Mouse (Mus musculus): ENCODE data around the gene Prm2. TPM values are rescaled to one million over a fixed set of nuclear protein-coding genes. Genes with fewer than 3 reads are reported as not detected.
A peak's percentile ranks its signal among the peaks of the same experiment; 100 is the strongest.
"Not testable (repeated sequence)": the region's sequence is repeated elsewhere in the genome, so short reads cannot be mapped to it uniquely, and the experiment has no call there.

Gene Prm2
- total RNA-seq, 2 experiments from 2014 or later, result not detected

DNA sequence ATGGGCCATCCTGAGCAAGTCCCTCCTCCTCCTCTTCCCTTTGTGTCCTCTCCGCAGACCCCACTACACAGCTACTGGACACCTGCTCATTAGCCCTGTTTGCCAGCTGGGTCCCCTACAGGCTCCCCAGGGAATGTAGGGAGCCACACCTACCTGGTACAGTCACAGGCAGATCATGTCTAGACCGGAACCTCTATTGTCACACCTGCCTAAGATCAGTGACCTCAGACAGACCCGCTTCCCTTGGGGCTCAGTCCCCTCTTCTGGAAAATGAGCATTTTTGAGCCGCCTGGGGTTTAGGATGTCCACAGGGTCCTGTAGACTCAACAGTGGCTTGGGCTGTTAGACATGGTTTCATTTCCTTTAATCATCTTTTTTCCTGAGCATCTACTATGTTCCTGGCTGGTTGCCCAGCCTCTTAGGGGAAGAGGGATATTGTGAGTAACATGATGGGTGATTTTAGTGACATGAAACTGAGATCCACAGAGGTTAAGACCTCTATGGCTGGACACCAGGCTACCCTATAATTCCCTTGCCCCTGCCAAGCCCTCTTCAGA is 22.7 kb upstream of the Prm2 start:
- intact Hi-C loops (cut with DNase I), result no loop called here
- no peak for DNase-seq (ENCODE audit: low spot score in 2 of 2)

DNA sequence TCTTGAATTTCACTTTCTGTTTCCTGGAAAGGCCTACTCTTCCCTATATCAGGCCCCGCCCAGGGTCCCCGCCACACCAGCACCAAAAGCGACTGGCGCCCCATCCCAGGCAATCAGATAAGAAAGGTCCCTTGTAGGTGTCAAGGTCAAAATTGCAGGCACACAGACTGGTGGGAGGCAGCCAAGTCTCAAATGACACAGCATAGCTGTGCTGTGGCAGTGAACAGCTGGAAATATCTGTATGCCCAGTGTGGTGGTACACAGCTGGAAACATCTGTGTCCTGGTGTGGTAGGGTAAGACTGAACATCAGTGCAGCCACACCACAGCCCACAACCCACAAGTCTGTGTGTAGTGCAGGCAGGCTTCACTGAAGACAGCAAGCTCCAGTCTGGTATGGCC is 18.9 kb upstream of the Prm2 start:
- DNase-seq (ENCODE audit: low spot score in 2 of 2), result no peak
- intact Hi-C loops (cut with DNase I), result no loop called here

DNA sequence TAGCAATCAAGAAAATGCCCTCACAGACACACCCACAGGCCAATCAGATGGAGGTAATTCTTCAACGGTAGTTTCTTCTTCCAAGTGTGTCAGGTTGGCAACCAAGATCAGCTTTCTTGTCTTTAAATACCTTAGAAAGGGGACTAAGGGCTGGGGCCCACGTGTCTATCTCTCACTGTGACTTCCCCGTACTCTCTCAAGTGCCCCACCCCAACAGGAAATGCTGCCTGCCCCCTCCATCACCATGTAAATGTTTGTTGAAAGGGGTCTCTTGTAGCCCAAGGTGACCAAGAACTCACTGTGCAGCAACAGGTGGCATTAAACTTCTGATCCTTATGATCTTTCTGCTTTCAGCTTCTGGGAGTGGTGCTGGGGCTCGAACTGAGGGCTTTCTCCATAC is 17.8 kb upstream of the Prm2 start:
- DNase-seq (ENCODE audit: low spot score in 2 of 2), result no peak
- intact Hi-C loops (cut with DNase I), result no loop called here

- DNase-seq (ENCODE audit: low spot score in 2 of 2), result no peak
- intact Hi-C loops (cut with DNase I), result no loop called here
Observed at GRCm38 (mm10) chr16:10812865-10813371, 17.0 kb upstream of the Prm2 start, which contains the start of gene Gm11172. Gene Gm11172 (plus strand): TSS chr16:10812915.

- no peak for DNase-seq (ENCODE audit: low spot score in 2 of 2)
- intact Hi-C loops (cut with DNase I), result no loop called here
Observed at GRCm38 (mm10) chr16:10810376-10810775, 14.4 kb upstream of the Prm2 start.

GRCm38 (mm10) chr16:10805789-10806527 is 10.0 kb upstream of the Prm2 start, which contains the start of gene Prm1:
Gene Prm1 (minus strand): TSS chr16:10805839.
- intact Hi-C loops (cut with DNase I), result no loop called here
- no peak for DNase-seq (ENCODE audit: low spot score in 2 of 2)

- intact Hi-C loops (cut with DNase I); DNase-seq (ENCODE audit: low spot score in 2 of 2): not testable (repeated sequence)
Observed at GRCm38 (mm10) chr16:10802420-10802819, 6.5 kb upstream of the Prm2 start.

- intact Hi-C loops (cut with DNase I), result no loop called here
Observed at GRCm38 (mm10) chr16:10790702-10791101, 5.2 kb downstream of the Prm2 start, which contains the start of gene Prm3. Gene Prm3 (minus strand): TSS chr16:10790914.

DNA sequence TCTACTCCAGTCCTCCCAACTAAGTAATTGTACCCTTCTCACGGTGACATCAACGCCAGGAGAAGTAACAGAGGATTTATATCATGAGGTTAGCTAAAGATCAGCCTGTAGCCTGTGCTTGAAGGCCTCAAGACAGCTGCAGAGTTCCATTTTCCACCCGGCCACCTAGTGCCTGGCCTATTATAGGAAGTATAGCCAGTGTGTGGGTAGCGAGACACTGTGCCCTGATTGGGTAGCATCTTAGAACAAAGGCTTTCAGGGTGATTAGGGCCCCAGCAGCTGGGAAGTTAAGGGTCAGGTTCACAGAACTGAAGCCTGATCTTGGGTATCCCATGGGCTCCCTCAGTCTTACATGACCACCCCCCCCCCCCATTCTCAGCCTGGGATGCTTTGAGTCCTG is 7.1 kb downstream of the Prm2 start:
- intact Hi-C loops (cut with DNase I), result loop anchor here (5.0 kb wide), 3 partner anchors 48 to 202 kb away; partner anchors contain the start of gene Rmi2

More at GRCm38 (mm10) chr16:10790702-10791101, 5.2 kb downstream of the Prm2 start, which contains the start of gene Prm3:
- no peak for DNase-seq (ENCODE audit: low spot score in 2 of 2)

GRCm38 (mm10) chr16:10788271-10788670 is 7.7 kb downstream of the Prm2 start, which contains the start of gene Tnp2:
Gene Tnp2 (minus strand): TSS chr16:10788660.
- no peak for DNase-seq (ENCODE audit: low spot score in 2 of 2)
- intact Hi-C loops (cut with DNase I), result loop anchor here (5.0 kb wide), 3 partner anchors 49 to 201 kb away; partner anchors contain the start of gene Rmi2

More for the DNA sequence above, 7.1 kb downstream of the Prm2 start:
- DNase-seq (ENCODE audit: low spot score in 2 of 2), result no peak

DNA sequence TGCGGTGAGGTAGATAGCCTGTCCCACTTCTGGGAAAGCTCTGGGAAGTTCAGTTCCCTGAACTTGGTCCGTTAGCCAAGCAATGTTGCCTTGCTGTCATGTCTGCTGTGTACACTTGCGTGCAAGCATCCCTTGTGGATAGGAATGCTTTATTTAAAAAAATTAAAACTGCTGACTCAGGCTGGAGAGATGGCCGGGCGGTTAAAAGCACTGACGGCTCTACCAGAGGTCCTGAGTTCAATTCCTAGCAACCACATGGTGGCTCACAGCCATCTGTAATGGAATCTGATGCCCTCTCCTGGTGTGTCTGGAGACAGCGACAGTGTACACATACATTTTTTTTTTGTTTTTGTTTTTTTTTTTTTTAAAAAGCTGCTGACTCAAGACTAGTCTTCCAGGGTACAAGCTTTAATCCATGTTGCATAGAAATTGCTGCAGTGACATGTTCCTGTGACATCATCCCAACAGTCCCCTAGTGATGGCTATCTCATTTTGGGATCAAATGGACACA is 8.3 kb downstream of the Prm2 start:
- intact Hi-C loops (cut with DNase I), result loop anchor here (5.0 kb wide), 3 partner anchors 50 to 200 kb away; partner anchors contain the start of gene Rmi2
- DNase-seq (ENCODE audit: low spot score in 2 of 2), result no peak

DNA sequence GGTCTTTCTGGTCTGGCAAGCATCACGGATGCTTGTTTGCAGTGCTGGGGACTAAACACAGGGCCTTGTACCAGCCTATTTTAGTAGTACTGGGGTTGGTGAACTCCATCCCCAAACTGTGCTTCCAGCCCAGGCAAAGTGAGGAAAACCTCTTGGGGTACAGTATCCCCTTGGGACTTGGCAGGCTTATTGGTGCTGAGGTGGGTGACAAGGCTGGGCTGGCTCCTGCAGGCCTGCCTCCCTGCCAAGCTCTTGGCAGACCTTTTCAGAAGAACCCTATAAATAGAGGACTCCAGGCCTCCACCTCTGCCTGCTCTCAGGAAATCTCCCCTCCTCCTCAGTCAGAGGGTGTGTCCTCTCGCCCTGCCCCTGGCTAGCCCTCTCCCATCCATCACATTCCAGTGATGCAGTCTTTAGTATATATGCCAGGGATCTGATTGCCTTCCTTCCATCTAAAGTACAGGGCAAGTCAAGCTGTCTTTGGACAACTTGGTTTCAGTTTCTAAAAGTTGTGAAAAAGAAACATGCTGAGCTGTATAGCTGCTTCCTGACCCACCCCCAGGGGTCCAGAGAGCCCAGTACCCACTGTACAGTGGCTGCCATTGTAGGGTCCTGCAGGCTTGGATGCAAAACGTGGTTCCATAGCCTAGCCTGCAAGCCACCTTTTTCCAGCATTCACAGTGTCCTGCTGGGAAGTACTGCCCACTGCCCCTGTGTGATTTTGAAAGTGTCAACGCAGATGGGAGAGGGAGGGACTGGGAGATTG is 9.0 kb downstream of the Prm2 start:
- intact Hi-C loops (cut with DNase I), result loop anchor here (5.0 kb wide), 3 partner anchors 50 to 200 kb away; partner anchors contain the start of gene Rmi2
- no peak for DNase-seq (ENCODE audit: low spot score in 2 of 2)

DNA sequence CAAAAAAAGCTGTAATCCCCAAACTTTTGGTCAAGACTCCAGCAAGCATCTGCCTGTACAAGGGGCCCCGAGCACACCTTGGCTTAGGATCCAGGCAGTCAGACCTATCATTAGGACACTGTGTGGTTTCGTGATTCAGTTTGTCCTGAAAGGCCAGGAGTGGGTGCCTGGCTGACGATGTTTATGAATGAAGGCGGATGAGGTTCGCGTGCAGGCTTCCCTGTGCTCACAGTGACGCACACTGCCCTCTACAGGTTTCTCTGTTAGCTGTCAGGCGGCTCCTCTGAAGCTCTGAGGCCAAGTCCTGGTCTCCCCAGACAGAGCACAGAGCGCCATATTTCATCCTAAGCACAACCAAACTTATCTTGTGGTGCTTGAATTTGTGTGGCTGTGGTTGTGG is 9.6 kb downstream of the Prm2 start:
- intact Hi-C loops (cut with DNase I), result loop anchor here (5.0 kb wide), 3 partner anchors 51 to 199 kb away; partner anchors contain the start of gene Rmi2
- DNase-seq (ENCODE audit: low spot score in 2 of 2), result peak; percentile 83 to 90

DNA sequence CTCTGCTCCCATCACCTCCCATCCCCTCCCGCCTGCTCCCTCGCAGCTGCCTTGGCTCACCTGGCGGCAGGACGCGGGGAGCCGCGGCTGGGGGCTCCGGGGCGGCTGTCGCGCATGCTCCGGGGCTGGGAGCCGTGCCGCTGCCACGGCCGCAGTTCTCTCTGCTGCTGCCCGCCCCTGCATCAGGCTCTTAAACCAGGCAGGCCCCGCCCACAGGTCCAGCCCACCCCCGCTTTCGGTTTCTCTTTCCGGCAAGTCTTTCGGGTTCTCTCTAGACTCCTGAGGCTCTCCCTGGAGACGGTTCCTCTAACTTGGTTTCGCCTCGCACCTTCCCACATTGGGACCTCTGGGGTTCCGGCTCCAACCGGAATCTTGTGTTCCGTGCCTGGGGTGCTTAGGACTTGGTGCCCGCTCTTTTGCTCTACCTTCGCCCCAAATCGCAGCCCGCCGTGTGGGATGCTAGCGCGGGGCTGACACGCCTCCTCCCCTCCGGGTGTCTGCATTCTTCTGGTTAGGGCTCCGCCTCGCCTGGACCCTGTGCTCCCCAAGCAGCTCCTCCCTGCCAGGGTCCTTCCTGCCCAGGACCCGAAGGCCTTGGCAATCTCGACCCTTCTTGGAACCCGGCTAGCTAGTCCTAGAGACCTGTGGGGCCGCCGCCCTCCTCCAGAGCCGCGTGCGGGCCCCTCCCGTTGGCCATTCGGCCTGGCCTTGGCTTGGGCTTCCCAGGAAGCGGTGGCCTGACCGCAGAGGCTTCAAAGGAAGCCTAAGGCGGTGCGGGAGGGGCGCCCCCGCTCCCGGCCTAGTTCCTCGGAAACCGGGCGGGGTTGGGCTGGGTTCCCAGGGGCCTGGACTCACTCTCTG is 10.3 kb downstream of the Prm2 start, which contains the start of gene Socs1:
Socs1 (minus strand) TSS at position 166 of the 861 bp plus-strand sequence.
- peak; percentile 81 to 82 for DNase-seq (ENCODE audit: low spot score in 2 of 2)
- intact Hi-C loops (cut with DNase I), result loop anchor here (2.0 to 5.0 kb wide), 4 partner anchors 52 to 213 kb away; partner anchors contain the start of gene Rmi2

DNA sequence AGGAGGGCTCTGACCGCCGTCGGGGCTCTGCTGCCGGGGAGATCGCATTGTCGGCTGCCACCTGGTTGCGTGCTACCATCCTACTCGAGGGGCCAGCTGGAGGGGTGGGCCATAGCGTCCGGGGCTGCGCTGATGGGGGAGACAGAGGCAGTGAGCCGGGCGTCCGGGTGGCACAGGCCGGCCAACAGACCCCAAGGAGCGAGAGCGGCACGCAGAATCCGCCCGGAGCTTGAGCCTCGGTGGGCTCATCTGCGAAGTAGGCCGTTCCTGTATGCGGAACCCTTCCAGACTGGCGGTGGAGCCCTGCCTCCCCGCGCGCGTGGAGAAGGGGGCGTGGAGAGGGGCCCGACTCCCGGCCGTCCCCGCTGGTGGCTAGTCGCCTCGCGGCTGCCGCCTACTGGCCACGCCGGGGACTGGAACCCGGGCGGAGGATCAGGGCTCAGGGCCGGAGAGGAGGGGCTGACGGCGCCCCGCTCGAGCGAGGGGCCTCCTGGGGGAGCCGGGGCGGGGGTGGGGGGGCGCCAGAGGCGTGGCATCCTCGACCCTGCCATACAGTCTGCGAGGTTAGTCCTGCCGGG is 11.1 kb downstream of the Prm2 start:
- intact Hi-C loops (cut with DNase I), result loop anchor here (2.0 to 5.0 kb wide), 5 partner anchors 52 to 212 kb away; partner anchors contain the start of gene Rmi2
- DNase-seq (ENCODE audit: low spot score in 2 of 2), result peak; percentile 87 to 88

DNA sequence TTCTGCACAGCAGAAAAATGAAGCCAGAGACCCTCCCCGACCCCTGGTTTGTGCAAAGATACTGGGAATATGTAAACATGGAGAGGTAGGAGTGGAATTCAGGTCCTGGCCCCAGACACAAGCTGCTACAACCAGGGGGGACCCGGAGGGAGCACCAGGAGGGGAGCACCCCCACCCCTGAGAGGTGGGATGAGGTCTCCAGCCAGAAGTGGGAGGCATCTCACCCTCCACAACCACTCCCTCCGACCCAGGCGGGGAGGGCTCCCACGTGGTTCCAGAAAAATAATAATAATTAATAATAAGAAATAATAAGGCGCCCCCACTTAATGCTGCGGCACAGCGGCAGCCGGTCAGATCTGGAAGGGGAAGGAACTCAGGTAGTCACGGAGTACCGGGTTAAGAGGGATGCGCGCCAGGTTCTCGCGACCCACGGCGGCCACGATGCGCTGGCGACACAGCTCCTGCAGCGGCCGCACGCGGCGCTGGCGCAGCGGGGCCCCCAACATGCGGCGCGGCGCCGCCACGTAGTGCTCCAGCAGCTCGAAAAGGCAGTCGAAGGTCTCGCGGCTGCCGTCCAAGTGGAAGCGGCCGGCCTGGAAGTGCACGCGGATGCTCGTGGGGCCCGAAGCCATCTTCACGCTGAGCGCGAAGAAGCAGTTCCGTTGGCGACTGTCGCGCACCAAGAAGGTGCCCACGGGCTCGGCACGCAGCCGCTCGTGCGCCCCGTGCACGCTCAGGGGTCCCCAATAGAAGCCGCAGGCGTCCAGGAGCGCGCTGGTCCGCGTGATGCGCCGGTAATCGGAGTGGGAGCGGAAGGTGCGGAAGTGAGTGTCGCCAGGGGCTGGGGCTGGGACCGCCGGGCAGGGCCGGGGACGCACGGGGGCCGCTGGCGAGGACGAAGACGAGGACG is 11.8 kb downstream of the Prm2 start:
- peak; percentile 36 to 51 for DNase-seq (ENCODE audit: low spot score in 2 of 2)
- intact Hi-C loops (cut with DNase I), result loop anchor here (2.0 to 5.0 kb wide), 2 partner anchors 117 to 211 kb away; no protein-coding TSS in a partner anchor

DNA sequence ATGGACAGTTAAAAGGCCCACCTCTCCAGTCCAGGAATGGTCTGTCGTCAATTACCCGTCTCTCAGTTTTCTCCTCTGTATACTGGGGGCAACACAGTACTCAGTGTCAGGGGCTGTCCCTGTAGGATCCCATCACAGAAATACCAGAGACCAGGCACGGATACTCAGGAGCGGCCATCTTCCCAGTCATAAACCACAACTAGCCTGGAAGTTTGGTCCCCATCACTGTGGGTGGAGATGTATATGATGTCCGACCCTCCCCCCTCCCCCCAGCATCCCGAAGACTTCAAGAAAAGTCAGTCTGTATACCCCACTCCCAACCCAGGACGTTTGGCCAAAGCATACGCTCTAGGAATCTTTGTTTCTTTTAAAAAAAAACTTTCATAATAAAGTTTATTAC is 12.5 kb downstream of the Prm2 start:
- intact Hi-C loops (cut with DNase I), result loop anchor here (5.0 kb wide), 1 partner anchor 116 kb away; no protein-coding TSS in a partner anchor
- DNase-seq (ENCODE audit: low spot score in 2 of 2), result no peak
